Mouse (Mus musculus) lung, adult 2 months (tissue): ENCODE results near the gene Vmn1r40. TPM values are rescaled to one million over a fixed set of nuclear protein-coding genes. Genes with fewer than 3 reads are reported as not detected.

ENCODE experiments used
- DNase-seq: peaks from one replicate; pipeline ENCODE4 v3.0.0; 2022
- H3K4me1 ChIP-seq: fragments of 200-500 bp; 2 replicates; pipeline ENCODE4 v1.6.1; 2011; ENCODE audit warnings: low read length; ENCODE audit not compliant: control insufficient read depth, insufficient read depth
- H3K4me3 ChIP-seq: fragments of 200-500 bp; replicated peaks from 2 replicates; pipeline ENCODE3; 2011; ENCODE audit warnings: low read depth, mild to moderate bottlenecking, control low read depth, low read length; ENCODE audit errors: extremely low read depth
- CTCF ChIP-seq: fragments of 200-500 bp; IDR thresholded peaks from 2 replicates; pipeline ENCODE4 v1.5.1; 2011; ENCODE audit warnings: mild to moderate bottlenecking, low read length, control low read depth; ENCODE audit not compliant: insufficient read depth
- POLR2A ChIP-seq: fragments of 200-500 bp; IDR thresholded peaks from 2 replicates; pipeline ENCODE4 v1.6.1; 2011; ENCODE audit warnings: low read depth, mild to moderate bottlenecking, control low read depth, low read length, borderline replicate concordance; ENCODE audit errors: extremely low read depth
- polyA plus RNA-seq: library from polyadenylated mRNA; depleted of rRNA; stranded (reverse); fragments of >200 nt; gene quantifications from 2 replicates; pipeline ENCODE4 v1.2.3, GENCODE M21; 2012; rRNA removed

Gene Vmn1r40
- polyA plus RNA-seq, 1 experiment, result not detected

DNA sequence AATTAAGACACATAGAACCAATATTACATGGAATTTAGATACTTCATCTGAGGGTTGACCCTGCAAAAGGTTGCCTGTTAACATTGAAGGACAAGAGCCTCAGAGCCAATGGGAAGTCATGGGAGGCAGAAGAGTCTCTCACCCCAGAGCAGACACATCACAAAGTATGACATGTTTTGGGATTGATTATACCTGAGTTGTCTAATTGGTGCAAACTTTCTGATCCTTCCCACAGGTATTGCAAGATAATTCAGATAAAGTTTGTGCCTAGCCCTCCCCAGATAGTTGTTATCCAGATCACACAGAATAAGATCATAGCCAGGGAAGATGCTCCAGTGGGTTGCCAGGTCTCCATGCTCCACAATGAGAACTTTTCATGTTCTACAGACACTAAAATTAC lies 33.1 kb downstream of the Vmn1r40 start, which contains the start of gene Vmn1r41:
Gene Vmn1r41, plus strand, starts transcription at position 301 of the 400 bp plus-strand sequence.
- no peak for TF ChIP-seq POLR2A
- TF ChIP-seq CTCF, result no peak
- DNase-seq, result no peak
- Histone ChIP-seq H3K4me3 (no peak within 1 kb of the TSS), H3K4me1 (no peaks in the 10 kb centered on the region)

- DNase-seq, result no peak
- no peak overlapping the region for H3K4me3 ChIP-seq
- H3K4me1 ChIP-seq, result no peaks in the 10 kb centered on the region
- TF ChIP-seq POLR2A, result no peak
- TF ChIP-seq CTCF, result no peak
These were observed 35.5 kb downstream of the Vmn1r40 start for GRCm38 (mm10) chr6:89742811-89743210.

Other genes with a start within 250 kb of the Vmn1r40 start
- gene Chchd6, start 111.9 kb upstream of the Vmn1r40 start, polyA plus RNA-seq, result 55.4 and 60.1 TPM in 2 replicates
- gene Txnrd3, start 63.6 kb upstream of the Vmn1r40 start, polyA plus RNA-seq, result 13.8 and 15.5 TPM in 2 replicates
- not detected in 2 replicates for gene Vmn1r41, start 33.2 kb downstream of the Vmn1r40 start, polyA plus RNA-seq
- not detected in 2 replicates for gene Vmn1r42, start 168.9 kb downstream of the Vmn1r40 start, polyA plus RNA-seq
- gene Vmn1r43, start 168.9 kb downstream of the Vmn1r40 start, polyA plus RNA-seq, result not detected in 2 replicates
- gene Vmn1r44, start 176.1 kb downstream of the Vmn1r40 start, polyA plus RNA-seq, result not detected in 2 replicates
- not detected in 2 replicates for gene Vmn1r45, start 233.1 kb downstream of the Vmn1r40 start, polyA plus RNA-seq